Mouse (Mus musculus) macrophage (primary cell): Measurements from ENCODE around the gene Rab37. TPM values are rescaled to one million over a fixed set of nuclear protein-coding genes. Genes with fewer than 3 reads are reported as not detected.

ENCODE experiments used
- H3K27ac ChIP-seq: fragments of 350-480 bp; formaldehyde crosslinking; 2 replicates; pipeline ENCODE4 v1.9.0; 2021
- H3K36me3 ChIP-seq: fragments of 350-480 bp; formaldehyde crosslinking; 2 replicates; pipeline ENCODE4 v1.9.0; 2021; ENCODE audit errors: inconsistent target
- H3K4me3 ChIP-seq: fragments of 350-480 bp; formaldehyde crosslinking; 2 replicates; pipeline ENCODE4 v1.9.0; 2021; ENCODE audit errors: inconsistent target
- H3K79me2 ChIP-seq: fragments of 350-480 bp; formaldehyde crosslinking; 2 replicates; pipeline ENCODE4 v1.9.0; 2021; ENCODE audit errors: inconsistent target
- WGBS: methylation state at CpG from one replicate; pipeline ENCODE4 v1.1.7; 2026; ENCODE audit warnings: inconsistent platforms; ENCODE audit not compliant: missing documents; 5-methylcytosine and 5-hydroxymethylcytosine counted together
- polyA plus RNA-seq: library from polyadenylated mRNA; stranded (reverse); fragments of 250-400 nt; gene quantifications from 3 replicates; pipeline ENCODE4 v1.2.4, GENCODE M21; 2018; ENCODE audit warnings: inconsistent platforms

The Rab37 gene
- polyA plus RNA-seq, 1 experiment from 2014 or later: 1.1 TPM

- WGBS: 95% methylated on average over 5 of the region's 5 CpGs
- Histone ChIP-seq H3K4me3 (no peak overlapping the region), H3K27ac (no peak overlapping the region), H3K36me3 (no peaks in the 10 kb centered on the region), H3K79me2 (no peaks in the 10 kb centered on the region)
These were observed 15.4 kb upstream of the Rab37 start for GRCm38 (mm10) chr11:115075859-115076258.

- H3K27ac ChIP-seq: no peak overlapping the region
- 100% methylated on average over 1 of the region's 1 CpGs for WGBS
- no peak overlapping the region for H3K4me3 ChIP-seq
- H3K79me2 ChIP-seq: no peaks in the 10 kb centered on the region
- H3K36me3 ChIP-seq: no peaks in the 10 kb centered on the region
These were observed 13.8 kb upstream of the Rab37 start for GRCm38 (mm10) chr11:115077436-115077835.

GRCm38 (mm10) chr11:115078680-115079079, 12.6 kb upstream of the Rab37 start:
- WGBS: 87% methylated on average over 5 of the region's 5 CpGs
- H3K27ac ChIP-seq: no peak overlapping the region
- H3K36me3 ChIP-seq: no peaks in the 10 kb centered on the region
- H3K4me3 ChIP-seq: no peak overlapping the region
- no peaks in the 10 kb centered on the region for H3K79me2 ChIP-seq

GRCm38 (mm10) chr11:115080886-115081285, 10.3 kb upstream of the Rab37 start:
- no peaks in the 10 kb centered on the region for H3K36me3 ChIP-seq
- H3K27ac ChIP-seq: no peak overlapping the region
- H3K79me2 ChIP-seq: no peaks in the 10 kb centered on the region
- 25% methylated on average over 13 of the region's 13 CpGs for WGBS
- no peak overlapping the region for H3K4me3 ChIP-seq

GRCm38 (mm10) chr11:115081373-115081772, 9.9 kb upstream of the Rab37 start:
- H3K79me2 ChIP-seq: no peaks in the 10 kb centered on the region
- H3K36me3 ChIP-seq: no peaks in the 10 kb centered on the region
- no peak overlapping the region for H3K4me3 ChIP-seq
- H3K27ac ChIP-seq: no peak overlapping the region
- 69% methylated on average over 3 of the region's 3 CpGs for WGBS

GRCm38 (mm10) chr11:115082196-115082595, 9.0 kb upstream of the Rab37 start:
- no peak overlapping the region for H3K4me3 ChIP-seq
- H3K79me2 ChIP-seq: no peaks in the 10 kb centered on the region
- WGBS: 74% methylated on average over 6 of the region's 6 CpGs
- no peaks in the 10 kb centered on the region for H3K36me3 ChIP-seq
- H3K27ac ChIP-seq: no peak overlapping the region

- WGBS: 41% methylated on average over 18 of the region's 18 CpGs
- H3K4me3 ChIP-seq: no peak overlapping the region
- no peak overlapping the region for H3K27ac ChIP-seq
- no peaks in the 10 kb centered on the region for H3K79me2 ChIP-seq
- no peaks in the 10 kb centered on the region for H3K36me3 ChIP-seq
These were observed 7.7 kb upstream of the Rab37 start for GRCm38 (mm10) chr11:115083376-115084139.

- 79% methylated on average over 12 of the region's 12 CpGs for WGBS
- H3K27ac ChIP-seq: no peak overlapping the region
- H3K36me3 ChIP-seq: no peaks in the 10 kb centered on the region
- H3K79me2 ChIP-seq: no peaks in the 10 kb centered on the region
- no peak overlapping the region for H3K4me3 ChIP-seq
These were observed 6.6 kb upstream of the Rab37 start for GRCm38 (mm10) chr11:115084595-115084994.

- H3K79me2 ChIP-seq: no peaks in the 10 kb centered on the region
- H3K27ac ChIP-seq: no peak overlapping the region
- no peaks in the 10 kb centered on the region for H3K36me3 ChIP-seq
- H3K4me3 ChIP-seq: no peak overlapping the region
- 94% methylated on average over 6 of the region's 8 CpGs for WGBS
These were observed 6.2 kb upstream of the Rab37 start for GRCm38 (mm10) chr11:115085064-115085463.

GRCm38 (mm10) chr11:115086213-115086612, 5.0 kb upstream of the Rab37 start:
- no peak overlapping the region for H3K27ac ChIP-seq
- H3K4me3 ChIP-seq: no peak overlapping the region
- H3K79me2 ChIP-seq: no peaks in the 10 kb centered on the region
- no peaks in the 10 kb centered on the region for H3K36me3 ChIP-seq
- 38% methylated on average over 7 of the region's 7 CpGs for WGBS

GRCm38 (mm10) chr11:115089853-115090252, 1.4 kb upstream of the Rab37 start:
- 71% methylated on average over 6 of the region's 6 CpGs for WGBS
- Histone ChIP-seq H3K79me2 (no peaks in the 10 kb centered on the region), H3K27ac (no peak overlapping the region), H3K4me3 (no peak overlapping the region), H3K36me3 (no peaks in the 10 kb centered on the region)

- Histone ChIP-seq H3K79me2 (no peaks in the 10 kb centered on the region), H3K27ac (no peak overlapping the region), H3K4me3 (no peak overlapping the region), H3K36me3 (no peaks in the 10 kb centered on the region)
- 49% methylated on average over 3 of the region's 4 CpGs for WGBS
These were observed 909 bp downstream of the Rab37 start for GRCm38 (mm10) chr11:115092140-115092539.

- H3K27ac ChIP-seq: no peak overlapping the region
- WGBS: 80% methylated on average over 9 of the region's 10 CpGs
- no peaks in the 10 kb centered on the region for H3K79me2 ChIP-seq
- H3K36me3 ChIP-seq: no peaks in the 10 kb centered on the region
- H3K4me3 ChIP-seq: no peak overlapping the region
These were observed 7.1 kb downstream of the Rab37 start for GRCm38 (mm10) chr11:115098203-115098932.

GRCm38 (mm10) chr11:115099241-115099840, 8.1 kb downstream of the Rab37 start:
- Histone ChIP-seq H3K79me2 (no peaks in the 10 kb centered on the region), H3K4me3 (no peak overlapping the region), H3K27ac (no peak overlapping the region), H3K36me3 (no peaks in the 10 kb centered on the region)
- WGBS: 89% methylated on average over 16 of the region's 16 CpGs

- Histone ChIP-seq H3K36me3 (no peaks in the 10 kb centered on the region), H3K4me3 (no peak overlapping the region), H3K79me2 (no peaks in the 10 kb centered on the region), H3K27ac (no peak overlapping the region)
- 70% methylated on average over 5 of the region's 5 CpGs for WGBS
These were observed 8.9 kb downstream of the Rab37 start for GRCm38 (mm10) chr11:115100032-115100621.
